Mouse (Mus musculus) erythroblast, embryonic 14.5 days (primary cell): Measurements from ENCODE around the gene Trp53rkb. TPM values are rescaled to one million over a fixed set of nuclear protein-coding genes. Genes with fewer than 3 reads are reported as not detected.

ENCODE experiments used
- H3K27me3 ChIP-seq: 2 replicates; pipeline ENCODE4 v1.6.1; 2012; ENCODE audit warnings: inconsistent platforms; ENCODE audit not compliant: control insufficient read depth
- H3K36me3 ChIP-seq: 2 replicates; pipeline ENCODE4 v1.6.1; 2012; ENCODE audit warnings: mild to moderate bottlenecking, inconsistent platforms; ENCODE audit not compliant: control insufficient read depth
- H3K4me1 ChIP-seq: 2 replicates; pipeline ENCODE4 v1.6.1; 2012; ENCODE audit warnings: inconsistent platforms; ENCODE audit not compliant: control insufficient read depth
- H3K4me3 ChIP-seq: replicated peaks from 2 replicates; pipeline ENCODE3; 2012; ENCODE audit warnings: moderate library complexity, mild to moderate bottlenecking, inconsistent platforms
- H3K9me3 ChIP-seq: 2 replicates; pipeline ENCODE4 v1.6.1; 2012; ENCODE audit warnings: low read length, inconsistent platforms, mixed read lengths; ENCODE audit not compliant: control insufficient read depth
- GATA1 ChIP-seq: IDR thresholded peaks from 2 replicates; pipeline ENCODE4 v1.6.1; 2012; ENCODE audit warnings: low read length, inconsistent platforms, mixed read lengths
- TAL1 ChIP-seq: IDR thresholded peaks from 3 replicates; pipeline ENCODE4 v1.6.1; 2012; ENCODE audit warnings: low read length, inconsistent platforms, mixed read lengths
- polyA plus RNA-seq: library from polyadenylated mRNA; stranded (reverse); fragments of >175 nt; gene quantifications from 2 replicates; pipeline ENCODE4 v1.2.3, GENCODE M21; 2012

The Trp53rkb gene
- polyA plus RNA-seq, 1 experiment = 0.13 TPM

- peaks cover 6% of the 10 kb centered on the region for H3K27me3 ChIP-seq
- peaks cover 47% of the 10 kb centered on the region for H3K4me1 ChIP-seq
- no peaks in the 10 kb centered on the region for H3K9me3 ChIP-seq
- TF ChIP-seq TAL1 = no peak
- TF ChIP-seq GATA1 = no peak
- peak within 1 kb of the TSS; percentile 99 for H3K4me3 ChIP-seq
- peaks cover 5% of the 10 kb centered on the region; the same call in 1 of the 2 replicates for H3K36me3 ChIP-seq
Measured at GRCm38 (mm10) chr2:166805250-166806172, 13.2 kb downstream of the Trp53rkb start, which contains the start of gene Arfgef2. TSS of gene Arfgef2 (plus strand) at chr2:166805588.

- Histone ChIP-seq H3K4me3 (peak overlapping the region; percentile 99), H3K36me3 (peaks cover 10% of the 10 kb centered on the region), H3K27me3 (peaks cover 6% of the 10 kb centered on the region), H3K4me1 (peaks cover 51% of the 10 kb centered on the region), H3K9me3 (no peaks in the 10 kb centered on the region)
- no peak for TF ChIP-seq TAL1
- TF ChIP-seq GATA1 = no peak
Measured at GRCm38 (mm10) chr2:166806173-166806705, 13.9 kb downstream of the Trp53rkb start.

GRCm38 (mm10) chr2:166806813-166807212 lies 14.5 kb downstream of the Trp53rkb start:
- peaks cover 10% of the 10 kb centered on the region for H3K36me3 ChIP-seq
- no peaks in the 10 kb centered on the region for H3K9me3 ChIP-seq
- peaks cover 6% of the 10 kb centered on the region for H3K27me3 ChIP-seq
- TF ChIP-seq GATA1 = no peak
- H3K4me3 ChIP-seq = peak overlapping the region; percentile 99
- H3K4me1 ChIP-seq = peaks cover 51% of the 10 kb centered on the region

GRCm38 (mm10) chr2:166809499-166809898 lies 17.2 kb downstream of the Trp53rkb start:
- Histone ChIP-seq H3K9me3 (no peaks in the 10 kb centered on the region), H3K27me3 (no peaks in the 10 kb centered on the region; the same call in 1 of the 2 replicates), H3K36me3 (peaks cover 10% of the 10 kb centered on the region), H3K4me1 (peaks cover 50% of the 10 kb centered on the region), H3K4me3 (no peak overlapping the region)
- TF ChIP-seq GATA1 (no peak), TAL1 (no peak)

- Histone ChIP-seq H3K27me3 (no peaks in the 10 kb centered on the region), H3K4me3 (no peak overlapping the region), H3K36me3 (peaks cover 10% of the 10 kb centered on the region), H3K9me3 (no peaks in the 10 kb centered on the region), H3K4me1 (peaks cover 40% of the 10 kb centered on the region)
- TF ChIP-seq TAL1 = no peak
- no peak for TF ChIP-seq GATA1
Measured at GRCm38 (mm10) chr2:166810821-166811220, 18.5 kb downstream of the Trp53rkb start.

- Histone ChIP-seq H3K4me1 (peaks cover 51% of the 10 kb centered on the region), H3K4me3 (no peak overlapping the region), H3K36me3 (peaks cover 19% of the 10 kb centered on the region), H3K27me3 (no peaks in the 10 kb centered on the region), H3K9me3 (no peaks in the 10 kb centered on the region)
- TF ChIP-seq TAL1 (no peak), GATA1 (no peak)
Measured at GRCm38 (mm10) chr2:166818463-166819143, 26.3 kb downstream of the Trp53rkb start.

- peaks cover 51% of the 10 kb centered on the region for H3K4me1 ChIP-seq
- TF ChIP-seq GATA1 = no peak
- no peak for TF ChIP-seq TAL1
Measured at GRCm38 (mm10) chr2:166819849-166820248, 27.5 kb downstream of the Trp53rkb start.

GRCm38 (mm10) chr2:166820844-166821243 lies 28.5 kb downstream of the Trp53rkb start:
- peaks cover 19% of the 10 kb centered on the region for H3K36me3 ChIP-seq
- H3K27me3 ChIP-seq = no peaks in the 10 kb centered on the region
- no peak overlapping the region for H3K4me3 ChIP-seq
- TF ChIP-seq TAL1 (no peak), GATA1 (no peak)
- peaks cover 54% of the 10 kb centered on the region for H3K4me1 ChIP-seq
- H3K9me3 ChIP-seq = no peaks in the 10 kb centered on the region

More at GRCm38 (mm10) chr2:166819849-166820248, 27.5 kb downstream of the Trp53rkb start:
- no peaks in the 10 kb centered on the region for H3K27me3 ChIP-seq
- peaks cover 19% of the 10 kb centered on the region for H3K36me3 ChIP-seq
- no peaks in the 10 kb centered on the region for H3K9me3 ChIP-seq
- no peak overlapping the region for H3K4me3 ChIP-seq

GRCm38 (mm10) chr2:166821406-166821805 lies 29.1 kb downstream of the Trp53rkb start:
- no peak overlapping the region for H3K4me3 ChIP-seq
- H3K9me3 ChIP-seq = no peaks in the 10 kb centered on the region
- H3K27me3 ChIP-seq = no peaks in the 10 kb centered on the region
- H3K36me3 ChIP-seq = peaks cover 22% of the 10 kb centered on the region
- no peak for TF ChIP-seq GATA1
- TF ChIP-seq TAL1 = no peak
- peaks cover 54% of the 10 kb centered on the region for H3K4me1 ChIP-seq
